Mouse (Mus musculus) liver, postnatal 0 days (tissue): Measurements from ENCODE around the gene Eif4g3. TPM values are rescaled to one million over a fixed set of nuclear protein-coding genes. Genes with fewer than 3 reads are reported as not detected.

Experiments used
- ATAC-seq: fragments of 200-750 bp; cut with Nextera tagmentation; 2 replicates; pipeline ENCODE4 v1.8.0; 2017; ENCODE audit warnings: mild to moderate bottlenecking, moderate library complexity
- DNase-seq: peaks from one replicate; pipeline ENCODE4 v3.0.0-alpha.2; 2016
- H3K27ac ChIP-seq: fragments of 300-500 bp; sonication (generic); 2 replicates; pipeline ENCODE4 v1.5.1; 2014; ENCODE audit warnings: antibody characterized with exemption, moderate library complexity, mild to moderate bottlenecking, low read depth
- H3K27me3 ChIP-seq: fragments of 300-500 bp; sonication (generic); 2 replicates; pipeline ENCODE4 v1.6.1; 2014; ENCODE audit warnings: low read length, control low read depth, mixed read lengths; ENCODE audit not compliant: insufficient read depth
- H3K36me3 ChIP-seq: fragments of 300-500 bp; sonication (generic); replicated peaks from 2 replicates; pipeline ENCODE4 v1.6.1; 2014; ENCODE audit warnings: mild to moderate bottlenecking, control low read depth, low read length, moderate library complexity, mixed read lengths; ENCODE audit not compliant: insufficient read depth
- H3K4me1 ChIP-seq: fragments of 300-500 bp; sonication (generic); 2 replicates; pipeline ENCODE4 v1.6.1; 2014; ENCODE audit warnings: antibody characterized with exemption, mild to moderate bottlenecking, control low read depth; ENCODE audit not compliant: insufficient read depth
- H3K4me2 ChIP-seq: fragments of 300-500 bp; sonication (generic); 2 replicates; pipeline ENCODE4 v1.6.1; 2014; ENCODE audit warnings: low read depth, mild to moderate bottlenecking, low read length, moderate library complexity, mixed read lengths
- H3K4me3 ChIP-seq: fragments of 300-500 bp; sonication (generic); 2 replicates; pipeline ENCODE4 v1.5.1; 2014; ENCODE audit warnings: low read depth, low read length
- H3K9ac ChIP-seq: fragments of 300-500 bp; sonication (generic); replicated peaks from 2 replicates; pipeline ENCODE4 v1.6.1; 2014; ENCODE audit warnings: mild to moderate bottlenecking, moderate library complexity
- H3K9me3 ChIP-seq: fragments of 300-500 bp; sonication (generic); 2 replicates; pipeline ENCODE4 v1.6.1; 2016; ENCODE audit warnings: mild to moderate bottlenecking, control low read depth, low read length, mixed read lengths
- CTCF ChIP-seq: sonication (generic); IDR thresholded peaks from 2 replicates; pipeline ENCODE4 v1.5.1; 2016; ENCODE audit warnings: antibody characterized with exemption, low read depth
- EP300 ChIP-seq: IDR thresholded peaks from 2 replicates; pipeline ENCODE4 v1.6.1; 2016; ENCODE audit warnings: antibody characterized with exemption, low read depth, mild to moderate bottlenecking
- WGBS: fragments of 180-500 bp; shearing (Covaris S2); extraction: QIAGEN DNeasy Blood & Tissue Kit; methylation state at CpG from one replicate; pipeline ENCODE4 v1.1.7; 2014; ENCODE audit not compliant: insufficient replicate concordance; 5-methylcytosine and 5-hydroxymethylcytosine counted together
- polyA plus RNA-seq: library from polyadenylated mRNA; unstranded; fragments of >200 nt; fragmentation: Nextera tagmentation; extraction: Ambion mirVana; gene quantifications from 2 replicates; pipeline ENCODE4 v1.2.1, GENCODE M21; 2015

Eif4g3 gene
- polyA plus RNA-seq, 1 experiment from 2014 or later, result 5.8 TPM

DNA sequence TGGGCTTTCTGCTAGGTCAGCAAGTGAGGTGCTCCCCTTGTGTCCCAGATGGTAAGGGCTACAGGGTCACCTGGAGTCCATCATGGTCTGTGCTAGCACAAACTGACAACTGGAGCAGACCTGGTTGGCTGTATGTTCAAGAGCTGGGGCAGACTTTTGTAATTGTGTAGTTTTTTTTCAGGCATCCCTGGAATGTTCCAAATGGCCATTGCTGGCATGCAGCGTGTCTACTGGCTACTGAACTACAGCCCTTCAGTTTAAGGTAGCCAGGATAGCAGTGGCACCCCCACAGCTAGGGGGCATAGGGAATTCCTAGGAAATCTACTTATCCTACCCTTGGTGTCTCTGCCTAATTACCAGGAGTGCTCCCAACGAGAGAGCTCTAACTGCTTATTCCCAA lies 115.7 kb downstream of the Eif4g3 start:
- no peak overlapping the region for H3K27ac ChIP-seq
- H3K4me1 ChIP-seq, result no peaks in the 10 kb centered on the region
- TF ChIP-seq CTCF (no peak), EP300 (no peak)
- H3K27me3 ChIP-seq, result no peaks in the 10 kb centered on the region
- H3K4me2 ChIP-seq, result no peak overlapping the region
- 85% methylated on average over 2 of the region's 2 CpGs for WGBS
- H3K9me3 ChIP-seq, result no peaks in the 10 kb centered on the region
- DNase-seq, result no peak
- peaks cover 69% of the 10 kb centered on the region for H3K36me3 ChIP-seq
- H3K9ac ChIP-seq, result no peak overlapping the region
- no peak overlapping the region for H3K4me3 ChIP-seq
- no peak for ATAC-seq

DNA sequence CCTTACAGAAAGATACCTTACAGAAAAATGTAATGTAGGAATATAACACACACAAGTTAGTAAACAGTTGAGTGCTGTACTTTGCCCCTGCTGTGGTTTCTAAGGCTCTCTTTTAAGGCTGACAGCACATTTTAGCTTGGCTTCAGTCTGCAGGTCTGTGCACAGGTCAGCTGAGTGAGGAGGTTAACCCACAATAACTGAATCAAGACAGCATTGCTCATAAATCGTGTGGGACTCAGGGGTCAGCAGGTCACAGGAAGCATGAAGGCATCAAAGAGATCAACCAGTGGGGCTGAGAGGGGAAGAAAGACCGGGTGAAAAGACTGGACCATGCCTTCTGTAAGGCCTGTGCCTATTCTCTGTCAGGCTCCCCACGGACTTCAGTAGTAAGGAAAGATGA lies 116.5 kb downstream of the Eif4g3 start:
- H3K4me2 ChIP-seq, result no peak overlapping the region
- no peak overlapping the region for H3K4me3 ChIP-seq
- ATAC-seq (no peak), DNase-seq (no peak)
- no peaks in the 10 kb centered on the region for H3K9me3 ChIP-seq
- no peaks in the 10 kb centered on the region for H3K27me3 ChIP-seq
- no peaks in the 10 kb centered on the region for H3K4me1 ChIP-seq
- 62% methylated on average over 3 of the region's 3 CpGs for WGBS
- TF ChIP-seq CTCF, result no peak
- TF ChIP-seq EP300, result no peak
- no peak overlapping the region for H3K27ac ChIP-seq
- H3K9ac ChIP-seq, result no peak overlapping the region
- H3K36me3 ChIP-seq, result peaks cover 68% of the 10 kb centered on the region

DNA sequence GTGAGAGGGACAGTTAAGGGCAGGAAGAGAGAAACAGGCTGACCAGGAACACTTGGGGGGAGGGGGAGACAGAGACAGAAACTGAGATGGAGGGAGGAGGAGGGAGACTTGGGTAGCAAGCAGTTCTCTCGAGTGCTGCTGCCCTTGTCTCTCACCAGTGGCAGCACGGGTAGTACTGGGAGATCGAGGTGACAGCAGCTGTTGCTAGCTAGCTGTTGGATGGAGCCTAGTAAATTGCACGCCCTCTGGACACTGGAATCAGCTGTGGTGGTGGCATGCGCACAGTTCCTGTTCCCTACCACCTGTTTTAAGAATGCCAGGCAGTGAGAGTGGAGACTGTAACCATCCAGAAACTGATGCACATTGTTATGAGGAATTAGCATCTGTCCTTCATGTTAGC lies 119.0 kb downstream of the Eif4g3 start:
- Histone ChIP-seq H3K4me2 (no peak overlapping the region), H3K27me3 (no peaks in the 10 kb centered on the region), H3K4me1 (no peaks in the 10 kb centered on the region), H3K27ac (no peak overlapping the region), H3K36me3 (peaks cover 53% of the 10 kb centered on the region), H3K9ac (no peak overlapping the region), H3K9me3 (no peaks in the 10 kb centered on the region), H3K4me3 (no peak overlapping the region)
- TF ChIP-seq CTCF (no peak), EP300 (no peak)
- ATAC-seq (no peak), DNase-seq (no peak)
- 79% methylated on average over 5 of the region's 5 CpGs for WGBS

DNA sequence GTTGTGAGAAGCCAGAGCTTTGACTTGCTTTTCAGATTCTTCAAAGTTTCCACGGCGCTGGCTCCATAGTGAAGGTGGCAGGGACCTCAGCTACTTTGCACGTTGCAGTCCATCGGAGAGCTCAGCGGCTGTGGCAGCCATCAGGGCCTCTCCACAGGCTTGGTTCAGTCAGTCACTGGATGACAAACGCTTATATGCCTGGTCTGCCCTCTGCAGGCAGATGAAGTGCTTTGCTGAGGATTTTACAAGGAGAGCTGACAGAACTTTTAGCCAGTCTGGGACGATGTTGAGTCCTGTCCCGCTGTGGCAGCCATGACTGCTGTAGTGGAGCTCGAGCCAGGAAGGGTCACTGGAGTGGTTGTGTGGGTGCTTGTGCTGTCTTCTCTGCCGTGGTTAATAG lies 126.9 kb downstream of the Eif4g3 start:
- H3K4me2 ChIP-seq, result no peak overlapping the region
- DNase-seq (no peak), ATAC-seq (no peak)
- TF ChIP-seq EP300 (no peak), CTCF (peak; percentile 35)
- no peaks in the 10 kb centered on the region for H3K4me1 ChIP-seq
- 75% methylated on average over 10 of the region's 10 CpGs for WGBS
- no peaks in the 10 kb centered on the region for H3K27me3 ChIP-seq
- H3K36me3 ChIP-seq, result peaks cover 37% of the 10 kb centered on the region
- H3K9ac ChIP-seq, result no peak overlapping the region
- no peaks in the 10 kb centered on the region for H3K9me3 ChIP-seq
- no peak overlapping the region for H3K27ac ChIP-seq
- H3K4me3 ChIP-seq, result no peak overlapping the region

DNA sequence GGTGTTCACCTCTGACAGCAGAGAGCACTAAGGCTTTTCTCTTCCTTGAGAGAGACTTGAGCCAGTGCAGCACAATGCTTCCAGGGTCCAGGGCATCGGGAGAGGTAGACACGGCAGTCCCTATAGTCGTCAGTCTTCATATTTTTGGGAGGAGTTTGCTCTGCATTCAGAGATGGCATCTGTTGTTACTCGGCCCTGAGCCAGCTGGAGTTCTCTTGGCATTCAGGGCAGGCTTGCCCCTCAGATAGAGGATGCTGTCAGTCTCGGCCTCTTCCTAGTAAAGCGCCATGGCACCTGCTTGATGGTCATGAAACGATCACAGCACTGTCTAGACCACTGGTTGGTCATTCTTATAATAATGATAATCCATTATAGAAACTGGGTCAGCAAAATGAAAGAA lies 131.2 kb downstream of the Eif4g3 start:
- H3K4me1 ChIP-seq, result no peaks in the 10 kb centered on the region
- no peaks in the 10 kb centered on the region for H3K27me3 ChIP-seq
- no peak overlapping the region for H3K27ac ChIP-seq
- ATAC-seq (no peak), DNase-seq (no peak)
- no peak overlapping the region for H3K4me2 ChIP-seq
- H3K9ac ChIP-seq, result no peak overlapping the region
- H3K9me3 ChIP-seq, result no peaks in the 10 kb centered on the region
- 80% methylated on average over 7 of the region's 7 CpGs for WGBS
- no peak for TF ChIP-seq EP300
- no peak for TF ChIP-seq CTCF
- H3K36me3 ChIP-seq, result peaks cover 50% of the 10 kb centered on the region
- H3K4me3 ChIP-seq, result no peak overlapping the region

DNA sequence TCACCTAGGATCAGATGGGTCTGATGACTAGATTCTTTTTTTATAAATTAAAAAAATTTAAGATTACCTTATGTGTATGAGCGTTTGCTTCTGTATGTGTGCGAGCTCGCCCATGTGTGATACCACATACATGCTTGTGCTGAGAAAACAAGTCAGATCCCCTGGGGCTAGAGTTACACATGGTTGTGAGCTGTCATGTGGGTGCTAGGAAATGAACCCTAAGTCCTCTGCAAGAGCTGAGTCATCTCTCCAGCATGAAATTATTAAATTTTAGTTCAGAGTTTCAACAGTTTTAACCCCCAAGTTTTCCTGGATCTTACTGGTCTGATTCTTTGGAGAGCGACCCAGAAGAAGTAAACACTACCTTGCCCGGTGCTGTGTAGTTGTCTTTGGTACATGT lies 134.5 kb downstream of the Eif4g3 start:
- H3K9ac ChIP-seq, result no peak overlapping the region
- H3K27ac ChIP-seq, result no peak overlapping the region
- no peaks in the 10 kb centered on the region for H3K9me3 ChIP-seq
- WGBS, result 91% methylated on average over 5 of the region's 5 CpGs
- no peaks in the 10 kb centered on the region for H3K4me1 ChIP-seq
- TF ChIP-seq CTCF (no peak), EP300 (no peak)
- ATAC-seq (no peak), DNase-seq (no peak)
- no peaks in the 10 kb centered on the region for H3K27me3 ChIP-seq
- peaks cover 40% of the 10 kb centered on the region for H3K36me3 ChIP-seq
- H3K4me3 ChIP-seq, result no peak overlapping the region
- H3K4me2 ChIP-seq, result no peak overlapping the region

DNA sequence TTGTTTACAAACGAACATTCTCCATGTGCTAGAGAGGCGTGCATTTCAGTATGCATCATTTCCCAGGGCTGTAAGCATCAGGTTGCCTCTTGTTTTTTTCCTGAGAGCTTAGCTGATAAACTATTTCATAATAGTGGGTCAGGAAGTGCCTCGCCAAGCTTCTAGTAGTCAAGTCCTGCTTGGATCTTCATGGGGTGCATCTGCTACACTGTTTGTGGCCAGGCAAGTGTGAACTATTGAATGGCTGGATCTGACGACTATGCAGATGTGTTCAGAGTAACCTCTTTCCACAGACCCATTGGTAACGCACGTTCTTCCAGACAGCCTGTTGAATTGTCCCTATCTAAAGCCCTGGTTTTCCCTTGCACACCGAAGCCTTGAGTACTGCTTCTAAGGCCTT lies 135.0 kb downstream of the Eif4g3 start:
- H3K4me3 ChIP-seq, result no peak overlapping the region
- TF ChIP-seq CTCF, result no peak
- TF ChIP-seq EP300, result no peak
- H3K4me1 ChIP-seq, result no peaks in the 10 kb centered on the region
- H3K27me3 ChIP-seq, result no peaks in the 10 kb centered on the region
- 81% methylated on average over 7 of the region's 7 CpGs for WGBS
- H3K27ac ChIP-seq, result no peak overlapping the region
- H3K9ac ChIP-seq, result no peak overlapping the region
- no peaks in the 10 kb centered on the region for H3K9me3 ChIP-seq
- H3K36me3 ChIP-seq, result peaks cover 42% of the 10 kb centered on the region
- no peak overlapping the region for H3K4me2 ChIP-seq
- ATAC-seq, result no peak
- no peak for DNase-seq
